Mouse (Mus musculus): ENCODE results near the gene Prr14l. TPM values are rescaled to one million over a fixed set of nuclear protein-coding genes. Genes with fewer than 3 reads are reported as not detected.
"Not testable (repeated sequence)": the region's sequence is repeated elsewhere in the genome, so short reads cannot be mapped to it uniquely, and the experiment has no call there.

The Prr14l gene
- polyA plus RNA-seq, 1 experiment from 2014 or later = 6.8 TPM

DNA sequence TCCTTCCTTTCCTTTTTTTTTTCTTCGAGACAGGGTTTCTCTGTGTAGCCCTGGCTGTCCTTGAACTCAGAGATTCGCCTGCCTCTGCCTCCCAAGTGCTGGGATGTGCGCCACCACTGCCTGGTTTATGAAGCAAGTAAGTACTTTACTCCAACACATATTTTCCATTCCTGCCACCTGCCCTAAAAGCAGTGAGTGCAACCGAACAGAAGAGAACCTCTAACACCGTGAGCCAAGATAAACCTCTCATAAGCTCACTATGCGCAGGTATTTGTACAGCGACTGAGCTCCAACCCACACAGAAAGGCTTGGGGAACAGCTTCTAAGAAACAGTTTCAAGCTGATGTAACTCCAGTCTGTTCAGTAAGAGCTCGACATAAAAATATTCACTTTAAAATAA is 97.9 kb downstream of the Prr14l start:
- WGBS (ENCODE audit: insufficient replicate concordance) = 75% methylated on average over 8 of the region's 8 CpGs

GRCm38 (mm10) chr5:32751736-32752135 is 102.3 kb downstream of the Prr14l start:
- ATAC-seq (ENCODE audit: insufficient read depth) = no peak
- no peak overlapping the region for H3K4me2 ChIP-seq
- no peaks in the 10 kb centered on the region for H3K9me3 ChIP-seq (replicated peaks)
- no peak overlapping the region for H3K27ac ChIP-seq (replicated peaks)
- no peaks in the 10 kb centered on the region for H3K36me3 ChIP-seq (replicated peaks)
- H3K4me3 ChIP-seq (replicated peaks) = no peak overlapping the region
- H3K4me1 ChIP-seq (replicated peaks) = peaks cover 7% of the 10 kb centered on the region; the same call in 1 of the 2 replicates
- H3K9ac ChIP-seq = no peak overlapping the region
- 61% methylated on average over 2 of the region's 2 CpGs for WGBS (ENCODE audit: insufficient replicate concordance)
- H3K27me3 ChIP-seq = no peaks in the 10 kb centered on the region

More for the DNA sequence above, 97.9 kb downstream of the Prr14l start:
- Histone ChIP-seq H3K27me3 (no peaks in the 10 kb centered on the region), H3K27ac (replicated peaks) (no peak overlapping the region), H3K4me3 (replicated peaks) (no peak overlapping the region), H3K9me3 (replicated peaks) (no peaks in the 10 kb centered on the region), H3K36me3 (replicated peaks) (no peaks in the 10 kb centered on the region), H3K4me2 (no peak overlapping the region), H3K9ac (no peak overlapping the region), H3K4me1 (replicated peaks) (no peaks in the 10 kb centered on the region)
- no peak for ATAC-seq (ENCODE audit: insufficient read depth)

DNA sequence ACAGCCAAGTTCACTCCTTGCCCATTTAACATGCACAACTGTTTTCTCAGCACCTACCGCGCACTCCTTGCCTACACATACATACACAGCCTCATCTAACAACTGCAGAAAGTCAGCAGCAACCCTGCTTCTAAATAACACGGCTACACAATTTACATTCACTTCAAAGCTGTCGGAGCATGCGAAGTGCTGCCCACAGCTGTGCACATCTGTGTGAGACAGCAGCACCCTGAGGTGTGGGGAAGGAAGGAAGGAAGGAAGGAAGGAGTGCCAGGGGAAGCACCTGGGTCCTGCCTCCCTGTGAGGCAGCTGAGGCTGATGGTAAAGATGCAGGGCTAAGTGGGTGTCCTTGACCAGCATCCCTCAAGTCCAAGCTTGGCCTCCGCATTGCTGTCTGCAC is 105.1 kb downstream of the Prr14l start:
- no peak for ATAC-seq (ENCODE audit: insufficient read depth)
- H3K4me1 ChIP-seq (replicated peaks) = peaks cover 24% of the 10 kb centered on the region
- H3K9me3 ChIP-seq (replicated peaks) = no peaks in the 10 kb centered on the region
- no peaks in the 10 kb centered on the region for H3K36me3 ChIP-seq (replicated peaks)
- no peaks in the 10 kb centered on the region for H3K27me3 ChIP-seq
- no peak overlapping the region for H3K4me2 ChIP-seq
- no peak overlapping the region for H3K9ac ChIP-seq
- WGBS (ENCODE audit: insufficient replicate concordance) = 70% methylated on average over 6 of the region's 6 CpGs
- H3K4me3 ChIP-seq (replicated peaks) = no peak overlapping the region
- no peak overlapping the region for H3K27ac ChIP-seq (replicated peaks)

- no peaks in the 10 kb centered on the region for H3K9me3 ChIP-seq (replicated peaks)
- H3K9ac ChIP-seq = no peak overlapping the region
- H3K4me2 ChIP-seq = peak overlapping the region; percentile 58; the same call in 1 of the 2 replicates
- ATAC-seq (ENCODE audit: insufficient read depth) = no peak
- no peaks in the 10 kb centered on the region for H3K36me3 ChIP-seq (replicated peaks)
- no peaks in the 10 kb centered on the region for H3K27me3 ChIP-seq
- 39% methylated on average over 6 of the region's 6 CpGs for WGBS (ENCODE audit: insufficient replicate concordance)
- H3K4me3 ChIP-seq (replicated peaks) = no peak overlapping the region
- no peak overlapping the region for H3K27ac ChIP-seq (replicated peaks)
- H3K4me1 ChIP-seq (replicated peaks) = peaks cover 35% of the 10 kb centered on the region
These were observed 106.2 kb downstream of the Prr14l start for GRCm38 (mm10) chr5:32747650-32748375.

GRCm38 (mm10) chr5:32745705-32746655 is 108.1 kb downstream of the Prr14l start:
- H3K4me3 ChIP-seq (replicated peaks) = peak overlapping the region; percentile 52
- peak overlapping the region; percentile 39; the same call in 1 of the 2 replicates for H3K9ac ChIP-seq
- H3K27ac ChIP-seq (replicated peaks) = peak overlapping the region; percentile 80
- H3K27me3 ChIP-seq = no peaks in the 10 kb centered on the region
- ATAC-seq (ENCODE audit: insufficient read depth) = peak; percentile 82
- no peaks in the 10 kb centered on the region for H3K9me3 ChIP-seq (replicated peaks)
- 0 out of 2 replicates have a peak, but pooled peaks cover 4% of the 10 kb centered on the region for H3K36me3 ChIP-seq (replicated peaks)
- 3% methylated on average over 10 of the region's 10 CpGs for WGBS (ENCODE audit: insufficient replicate concordance)
- H3K4me1 ChIP-seq (replicated peaks) = peaks cover 48% of the 10 kb centered on the region
- peak overlapping the region; percentile 58 for H3K4me2 ChIP-seq

- H3K27me3 ChIP-seq = no peaks in the 10 kb centered on the region
- H3K9me3 ChIP-seq (replicated peaks) = no peaks in the 10 kb centered on the region
- H3K4me1 ChIP-seq (replicated peaks) = peaks cover 41% of the 10 kb centered on the region
- peaks cover 11% of the 10 kb centered on the region; the same call in 1 of the 2 replicates for H3K36me3 ChIP-seq (replicated peaks)
- 54% methylated on average over 9 of the region's 9 CpGs for whole genome bisulfite sequencing (ENCODE audit: insufficient replicate concordance)
- no peak for ATAC-seq (ENCODE audit: insufficient read depth)
- H3K27ac ChIP-seq (replicated peaks) = no peak overlapping the region
- H3K4me2 ChIP-seq = no peak overlapping the region
- H3K9ac ChIP-seq = no peak overlapping the region
- H3K4me3 ChIP-seq (replicated peaks) = no peak overlapping the region
These were observed 111.9 kb downstream of the Prr14l start for GRCm38 (mm10) chr5:32742149-32742548.

GRCm38 (mm10) chr5:32741377-32741776 is 112.7 kb downstream of the Prr14l start:
- WGBS (ENCODE audit: insufficient replicate concordance) = 73% methylated on average over 4 of the region's 4 CpGs
- H3K4me2 ChIP-seq; H3K27me3 ChIP-seq; ATAC-seq (ENCODE audit: insufficient read depth); H3K9me3 ChIP-seq (replicated peaks); H3K9ac ChIP-seq; H3K4me3 ChIP-seq (replicated peaks); H3K27ac ChIP-seq (replicated peaks): not testable (repeated sequence)
- H3K4me1 ChIP-seq (replicated peaks) = peaks cover 41% of the 10 kb centered on the region
- peaks cover 15% of the 10 kb centered on the region; the same call in 1 of the 2 replicates for H3K36me3 ChIP-seq (replicated peaks)

- H3K4me2 ChIP-seq; H3K9me3 ChIP-seq (replicated peaks); H3K27ac ChIP-seq (replicated peaks); H3K27me3 ChIP-seq; ATAC-seq (ENCODE audit: insufficient read depth); H3K9ac ChIP-seq; H3K4me3 ChIP-seq (replicated peaks): not testable (repeated sequence)
- H3K4me1 ChIP-seq (replicated peaks) = peaks cover 41% of the 10 kb centered on the region
- peaks cover 15% of the 10 kb centered on the region; the same call in 1 of the 2 replicates for H3K36me3 ChIP-seq (replicated peaks)
- 68% methylated on average over 8 of the region's 8 CpGs for WGBS (ENCODE audit: insufficient replicate concordance)
These were observed 113.2 kb downstream of the Prr14l start for GRCm38 (mm10) chr5:32740850-32741249.

DNA sequence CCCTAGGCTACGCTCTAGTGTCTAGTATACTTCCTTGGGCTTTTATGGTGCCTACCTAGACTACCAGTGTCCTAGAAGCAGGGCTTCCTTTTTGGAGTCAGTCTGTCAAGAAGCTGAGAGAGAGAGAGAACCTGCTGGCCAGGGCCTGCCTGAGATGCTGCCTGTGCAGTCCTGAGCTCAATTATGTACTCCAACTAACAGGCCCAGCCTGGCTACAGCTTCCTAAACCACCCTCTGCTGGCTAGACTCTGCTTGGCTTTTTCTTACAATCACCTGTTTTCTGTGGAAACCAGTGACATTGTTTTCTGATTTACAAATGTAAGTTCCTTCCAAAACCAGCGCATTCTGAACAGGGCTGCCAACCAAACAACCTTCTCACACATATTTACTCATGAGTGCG is 113.9 kb downstream of the Prr14l start:
- H3K36me3 ChIP-seq (replicated peaks) = peaks cover 15% of the 10 kb centered on the region; the same call in 1 of the 2 replicates
- H3K9ac ChIP-seq = no peak overlapping the region
- H3K4me3 ChIP-seq (replicated peaks) = no peak overlapping the region
- H3K9me3 ChIP-seq (replicated peaks) = no peaks in the 10 kb centered on the region
- H3K4me1 ChIP-seq (replicated peaks) = peaks cover 35% of the 10 kb centered on the region
- H3K27ac ChIP-seq (replicated peaks) = no peak overlapping the region
- no peak overlapping the region for H3K4me2 ChIP-seq
- 72% methylated on average over 3 of the region's 3 CpGs for WGBS (ENCODE audit: insufficient replicate concordance)
- no peaks in the 10 kb centered on the region for H3K27me3 ChIP-seq
- ATAC-seq (ENCODE audit: insufficient read depth) = no peak
